Comparison of ENCODE assay signal across 8 mouse cellular contexts in the genomic region with DNA sequence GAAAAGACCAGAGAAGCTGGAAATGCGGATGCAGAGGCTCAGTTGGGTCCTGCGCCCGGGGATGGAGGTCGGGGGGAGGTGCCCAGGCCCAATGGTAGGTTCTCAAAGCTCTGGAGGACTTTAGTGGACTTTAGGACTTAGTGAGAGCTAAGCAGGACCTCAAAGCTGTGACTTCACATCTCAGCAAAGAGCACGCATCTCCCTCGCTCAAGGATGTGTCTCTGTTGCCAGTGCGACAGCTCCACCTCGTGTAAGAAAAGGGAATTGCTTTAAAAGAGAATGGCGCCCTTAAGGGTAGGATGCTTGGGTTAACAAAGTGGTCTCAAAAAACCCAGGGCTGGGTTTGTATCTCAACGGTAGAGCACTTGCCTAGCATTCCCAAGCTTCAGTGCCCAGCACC. TPM values are rescaled to one million over a fixed set of nuclear protein-coding genes. Genes with fewer than 3 reads are reported as not detected.
A peak's percentile ranks its signal among the peaks of the same experiment; 100 is the strongest.
DNase-seq lines count a peak whose midpoint lies in the region; ATAC-seq and TF ChIP-seq lines count a peak whose summit lies in the region.

No protein-coding gene starts in this region.

- no peaks in the 10 kb centered on the region for H3K9me3 ChIP-seq in forebrain, embryonic 10.5 days
- no peaks in the 10 kb centered on the region; the same call in 1 of the 2 replicates for H3K9me3 ChIP-seq in limb, embryonic 14.5 days (ENCODE audit: control insufficient read depth, low read length)

- no peak for ATAC-seq in limb, embryonic 14.5 days (ENCODE audit: low FRiP score, low read depth)

- no peaks in the 10 kb centered on the region for H3K36me3 ChIP-seq in forebrain, embryonic 10.5 days (replicated peaks)
- H3K36me3 ChIP-seq in limb, embryonic 14.5 days (ENCODE audit: control insufficient read depth, insufficient read depth, low read length) = no peaks in the 10 kb centered on the region

- no peak overlapping the region for H3K9ac ChIP-seq in limb, embryonic 14.5 days (ENCODE audit: low read depth, low read length, severe bottlenecking)

- no peak for TF ChIP-seq POLR2A in limb, embryonic 14.5 days (IDR thresholded peaks at IDR 0.05; ENCODE audit: borderline replicate concordance, extremely low read depth, insufficient read depth, insufficient read length)

- peaks cover 9% of the 10 kb centered on the region for H3K27me3 ChIP-seq in forebrain, embryonic 10.5 days (ENCODE audit: poor library complexity, severe bottlenecking)
- no peaks in the 10 kb centered on the region for H3K27me3 ChIP-seq in limb, embryonic 14.5 days (ENCODE audit: control insufficient read depth, insufficient read depth, low read length)

- no peak overlapping the region for H3K4me2 ChIP-seq in limb, embryonic 14.5 days (replicated peaks; ENCODE audit: low read depth, low read length, severe bottlenecking)

- DNase-seq in 3T3-L1 (ENCODE audit: low read depth, low spot score) = peak; percentile 83
- peak; percentile 86 for DNase-seq in CD4-positive, CD25-positive, alpha-beta regulatory T cell, adult 2 months (ENCODE audit: low read depth, low spot score)
- peak; percentile 20 for DNase-seq in brain, embryonic 18.5 days (ENCODE audit: low read depth, low spot score)
- DNase-seq in forebrain, embryonic 10.5 days (ENCODE audit: extremely low spot score, low spot score) = peak; percentile 57
- peak; percentile 67 for DNase-seq in hindlimb bud, embryonic 11.5 days (ENCODE audit: extremely low spot score, low read depth, low spot score)
- DNase-seq in limb, embryonic 14.5 days (ENCODE audit: low spot score) = peak; percentile 35
- DNase-seq in neural tube, embryonic 10.5 days (ENCODE audit: extremely low spot score, low spot score) = peak; percentile 71
- DNase-seq in ovary, postnatal 36 days (ENCODE audit: low spot score) = no peak

- WGBS in forebrain, embryonic 10.5 days = 18% methylated on average over 10 of the region's 10 CpGs
- 13% methylated on average over 10 of the region's 10 CpGs for WGBS in limb, embryonic 14.5 days

- H3K27ac ChIP-seq in forebrain, embryonic 10.5 days = no peak overlapping the region
- H3K27ac ChIP-seq in limb, embryonic 14.5 days (replicated peaks; ENCODE audit: low read depth, low read length) = no peak overlapping the region

- no peaks in the 10 kb centered on the region for H3K4me1 ChIP-seq in forebrain, embryonic 10.5 days
- no peaks in the 10 kb centered on the region for H3K4me1 ChIP-seq in limb, embryonic 14.5 days (ENCODE audit: control insufficient read depth, insufficient read depth, low read length)

- H3K4me3 ChIP-seq in forebrain, embryonic 10.5 days = no peak overlapping the region
- H3K4me3 ChIP-seq in limb, embryonic 14.5 days (replicated peaks; ENCODE audit: low read length) = no peak overlapping the region

RNA-seq across cellular contexts. Expression of gene Grid1, which starts 42.1 kb away (rescaled TPM):
- polyA plus RNA-seq in forebrain, embryonic 10.5 days (2016; fragmentation: Nextera tagmentation; extraction: Ambion mirVana) = 0.06 and 0.24 TPM in 2 replicates
- polyA plus RNA-seq in limb, embryonic 14.5 days (2012; rRNA removed) = 2.0 and 2.2 TPM in 2 replicates
- 0.86 and 0.87 TPM in 2 replicates for polyA plus RNA-seq in limb, embryonic 14.5 days (2014; fragmentation: Nextera tagmentation; extraction: Ambion mirVana)
